Mouse (Mus musculus): ENCODE data around the gene Fnip2.

The Fnip2 gene

GRCm38 (mm10) chr3:79527921-79528320, 39.7 kb downstream of the Fnip2 start:
- DNase-seq (ENCODE audit: low spot score): no peak

- DNase-seq (ENCODE audit: low spot score): no peak
These were observed 40.1 kb downstream of the Fnip2 start for GRCm38 (mm10) chr3:79527521-79527920.

GRCm38 (mm10) chr3:79523349-79523748, 44.2 kb downstream of the Fnip2 start:
- DNase-seq (ENCODE audit: low spot score): no peak

- no peak for DNase-seq (ENCODE audit: low spot score)
These were observed 47.7 kb downstream of the Fnip2 start for GRCm38 (mm10) chr3:79519862-79520261.

GRCm38 (mm10) chr3:79518761-79519527, 48.7 kb downstream of the Fnip2 start:
- DNase-seq (ENCODE audit: low spot score): no peak

GRCm38 (mm10) chr3:79517884-79518591, 49.6 kb downstream of the Fnip2 start:
- no peak for DNase-seq (ENCODE audit: low spot score)

- no peak for DNase-seq (ENCODE audit: low spot score)
These were observed 50.6 kb downstream of the Fnip2 start for GRCm38 (mm10) chr3:79516958-79517357.

GRCm38 (mm10) chr3:79516099-79516920, 51.3 kb downstream of the Fnip2 start:
- DNase-seq (ENCODE audit: low spot score): no peak

GRCm38 (mm10) chr3:79514304-79514703, 53.3 kb downstream of the Fnip2 start:
- no peak for DNase-seq (ENCODE audit: low spot score)

- no peak for DNase-seq (ENCODE audit: low spot score)
These were observed 66.3 kb downstream of the Fnip2 start for GRCm38 (mm10) chr3:79501166-79501728.

GRCm38 (mm10) chr3:79500279-79500678, 67.3 kb downstream of the Fnip2 start:
- no peak for DNase-seq (ENCODE audit: low spot score)

GRCm38 (mm10) chr3:79496668-79497067, 70.9 kb downstream of the Fnip2 start:
- no peak for DNase-seq (ENCODE audit: low spot score)

GRCm38 (mm10) chr3:79495151-79495550, 72.4 kb downstream of the Fnip2 start:
- no peak for DNase-seq (ENCODE audit: low spot score)

- no peak for DNase-seq (ENCODE audit: low spot score)
These were observed 73.6 kb downstream of the Fnip2 start for GRCm38 (mm10) chr3:79494028-79494427.

- DNase-seq (ENCODE audit: low spot score): no peak
These were observed 74.5 kb downstream of the Fnip2 start for GRCm38 (mm10) chr3:79493064-79493463.

GRCm38 (mm10) chr3:79491614-79492013, 76.0 kb downstream of the Fnip2 start:
- no peak for DNase-seq (ENCODE audit: low spot score)

- no peak for DNase-seq (ENCODE audit: low spot score)
These were observed 77.5 kb downstream of the Fnip2 start for GRCm38 (mm10) chr3:79490102-79490501.

- no peak for DNase-seq (ENCODE audit: low spot score)
These were observed 79.6 kb downstream of the Fnip2 start for GRCm38 (mm10) chr3:79488025-79488424.

GRCm38 (mm10) chr3:79484286-79485063, 83.1 kb downstream of the Fnip2 start:
- no peak for DNase-seq (ENCODE audit: low spot score)

GRCm38 (mm10) chr3:79478880-79479279, 88.7 kb downstream of the Fnip2 start:
- DNase-seq (ENCODE audit: low spot score): no peak

GRCm38 (mm10) chr3:79478400-79478799, 89.2 kb downstream of the Fnip2 start:
- DNase-seq (ENCODE audit: low spot score): no peak
